Mouse (Mus musculus): Measurements from ENCODE around the gene Zfp59.
"Not testable (repeated sequence)": the region's sequence is repeated elsewhere in the genome, so short reads cannot be mapped to it uniquely, and the experiment has no call there.

The Zfp59 gene

DNA sequence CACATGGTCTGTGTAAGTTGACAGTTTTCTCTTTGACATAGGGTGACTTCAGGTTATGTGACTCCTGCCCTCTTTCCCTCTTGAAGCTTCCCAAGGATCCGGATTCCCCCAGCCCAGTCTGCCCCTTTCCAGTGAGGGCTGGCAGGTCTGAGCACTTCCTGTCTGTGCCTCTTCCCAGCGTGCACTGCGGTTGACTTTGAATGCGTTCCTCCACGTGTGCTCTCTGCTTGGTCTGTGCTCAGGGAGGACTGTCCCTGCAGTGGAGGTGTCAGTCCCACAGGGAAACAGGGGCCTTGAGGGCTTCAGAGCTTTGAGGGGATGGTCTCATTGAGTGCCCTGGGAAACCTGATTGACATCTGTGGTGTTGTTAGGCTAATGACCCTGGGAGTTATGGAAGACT is 24.2 kb downstream of the Zfp59 start:
- not testable (repeated sequence) for DNase-seq (ENCODE audit: low spot score)

GRCm38 (mm10) chr7:27881721-27882120 is 43.3 kb downstream of the Zfp59 start:
- DNase-seq (ENCODE audit: low spot score): no peak

GRCm38 (mm10) chr7:27900601-27901000 is 62.2 kb downstream of the Zfp59 start:
- no peak for DNase-seq (ENCODE audit: low spot score)

DNA sequence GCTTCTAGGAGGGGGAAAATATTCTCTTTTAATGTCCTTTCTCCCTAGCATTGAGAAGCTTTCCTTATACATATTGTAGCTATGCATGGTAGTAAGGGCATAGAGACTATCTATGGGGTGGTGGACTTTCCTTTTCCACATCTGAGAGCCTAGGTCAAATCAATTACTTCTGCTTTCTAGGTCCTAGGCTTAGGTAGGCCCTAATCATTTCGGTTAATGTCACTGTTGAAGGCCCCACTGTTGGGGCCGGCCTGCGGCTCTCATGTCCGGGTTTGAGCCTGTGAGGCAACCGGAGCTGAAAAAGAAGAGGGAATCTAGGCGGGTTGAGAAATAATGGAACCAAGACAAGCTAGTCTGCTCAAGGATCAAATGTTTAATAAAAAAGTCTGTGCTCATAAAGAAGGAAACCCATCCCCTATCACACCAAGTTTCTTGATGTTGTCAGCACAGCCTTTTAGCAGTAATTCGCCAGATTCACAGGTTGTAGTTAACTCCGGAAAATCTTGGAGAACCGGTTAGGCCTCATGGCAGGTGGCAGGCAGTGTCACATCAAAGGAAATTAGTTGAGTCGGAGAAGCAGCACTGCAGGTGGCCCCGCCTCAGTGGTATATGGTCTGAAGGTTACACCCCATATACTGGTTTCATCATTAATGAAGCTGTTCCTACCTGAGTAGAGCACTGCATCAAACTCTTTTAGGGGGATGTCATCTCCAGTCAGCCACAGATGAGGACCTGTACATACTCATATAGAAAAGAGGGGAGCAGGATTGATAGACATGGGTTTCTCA is 66.8 kb downstream of the Zfp59 start:
- DNase-seq (ENCODE audit: low spot score): no peak

Data from c-Kit-positive CD71-positive TER-119-positive erythroid progenitor cells, embryonic 14.5 days (primary cell).